ENCODE assay signal across 8 mouse cellular contexts in genomic region chr4:141120700-141121099, GRCm38 (mm10). TPM values are rescaled to one million over a fixed set of nuclear protein-coding genes. Genes with fewer than 3 reads are reported as not detected.
DNase-seq lines count a peak whose midpoint lies in the region; ATAC-seq and TF ChIP-seq lines count a peak whose summit lies in the region.

No protein-coding gene starts in this region.

- no peak overlapping the region for H3K4me3 ChIP-seq in heart, postnatal 0 days (ENCODE audit: low read depth, low read length)
- H3K4me3 ChIP-seq in heart, embryonic 10.5 days: no peak overlapping the region

- peak; percentile 54 for DNase-seq in heart, postnatal 0 days (ENCODE audit: low spot score)
- DNase-seq in heart, embryonic 10.5 days (ENCODE audit: low spot score): no peak
- peak; percentile 62 for DNase-seq in brain, adult 2 months (ENCODE audit: low read depth, low spot score)
- peak; percentile 49 to 70 for DNase-seq in heart, postnatal 10 days
- DNase-seq in layer of hippocampus, postnatal 10 days (ENCODE audit: low spot score in 2 of 2): peak; percentile 78 to 82
- peak; percentile 67 for DNase-seq in lung, postnatal 36 days
- DNase-seq in right cerebral cortex, postnatal 36 days (ENCODE audit: low spot score in 2 of 2): peak; percentile 52 to 53
- DNase-seq in ovary, postnatal 14 days (ENCODE audit: low spot score): no peak

- H3K9ac ChIP-seq in heart, postnatal 0 days (replicated peaks; ENCODE audit: low read depth, low read length): no peak overlapping the region

- 26% methylated on average over 11 of the region's 11 CpGs for WGBS in heart, postnatal 0 days
- 32% methylated on average over 11 of the region's 11 CpGs for WGBS in heart, embryonic 10.5 days

- no peak overlapping the region for H3K27ac ChIP-seq in heart, postnatal 0 days (ENCODE audit: low read depth)
- no peak overlapping the region for H3K27ac ChIP-seq in heart, embryonic 10.5 days

- intact Hi-C loops in heart, postnatal 10 days (cut with DNase I): loop anchor here (2.0 kb wide), 1 partner anchor 76 kb away; no protein-coding TSS in a partner anchor

- H3K36me3 ChIP-seq in heart, postnatal 0 days (replicated peaks; ENCODE audit: control insufficient read depth, insufficient read depth, low read length): peaks cover 27% of the 10 kb centered on the region
- peaks cover 36% of the 10 kb centered on the region for H3K36me3 ChIP-seq in heart, embryonic 10.5 days

- no peak overlapping the region for H3K4me2 ChIP-seq in heart, postnatal 0 days (ENCODE audit: low read depth, low read length)

- TF ChIP-seq EP300 in heart, postnatal 0 days (IDR thresholded peaks at IDR 0.05; ENCODE audit: low read depth): no peak

- H3K9me3 ChIP-seq in heart, postnatal 0 days (replicated peaks; ENCODE audit: control insufficient read depth, low read length): no peaks in the 10 kb centered on the region
- no peaks in the 10 kb centered on the region for H3K9me3 ChIP-seq in heart, embryonic 10.5 days

- H3K4me1 ChIP-seq in heart, postnatal 0 days (ENCODE audit: control insufficient read depth, insufficient read depth): peaks cover 7% of the 10 kb centered on the region; the same call in 1 of the 2 replicates
- H3K4me1 ChIP-seq in heart, embryonic 10.5 days: peaks cover 69% of the 10 kb centered on the region

- peak; percentile 74 for TF ChIP-seq CTCF in heart, postnatal 0 days (IDR thresholded peaks at IDR 0.05; ENCODE audit: low read depth)

- H3K27me3 ChIP-seq in heart, postnatal 0 days (ENCODE audit: control insufficient read depth, insufficient read depth, low read length): no peaks in the 10 kb centered on the region
- no peaks in the 10 kb centered on the region for H3K27me3 ChIP-seq in heart, embryonic 10.5 days (ENCODE audit: insufficient read depth, poor library complexity, severe bottlenecking)

- 0 out of 2 replicates have a peak, but pooled peaks have one; percentile 50 for ATAC-seq in heart, postnatal 0 days (ENCODE audit: insufficient read depth, low read depth)

RNA-seq across cellular contexts. Expression of gene Szrd1, which starts 18.9 kb away (rescaled TPM):
- total RNA-seq in heart, postnatal 0 days (2014; rRNA removed; ENCODE audit: low replicate concordance): 72.9 and 73.8 TPM in 2 replicates
- 18.5 and 19.4 TPM in 2 replicates for polyA plus RNA-seq in heart, postnatal 0 days (2015; fragmentation: Nextera tagmentation; extraction: Ambion mirVana)
- 36.6 and 39.0 TPM in 2 replicates for polyA plus RNA-seq in heart, embryonic 10.5 days (2016; fragmentation: Nextera tagmentation; extraction: Ambion mirVana)
- total RNA-seq in heart, postnatal 10 days (2021): 100 to 1,000 TPM in 1 of 2 experiments, 10 to 100 TPM in 1; 92.4 to 108 TPM
- 10 to 100 TPM; 47.5 to 57.3 TPM for total RNA-seq in layer of hippocampus, postnatal 10 days (2021)

RNA-seq across cellular contexts. Expression of gene Fbxo42, which starts 27.0 kb away (rescaled TPM):
- 8.2 and 9.5 TPM in 2 replicates for total RNA-seq in heart, postnatal 0 days (2014; rRNA removed; ENCODE audit: low replicate concordance)
- 9.0 and 9.1 TPM in 2 replicates for polyA plus RNA-seq in heart, postnatal 0 days (2015; fragmentation: Nextera tagmentation; extraction: Ambion mirVana)
- polyA plus RNA-seq in heart, embryonic 10.5 days (2016; fragmentation: Nextera tagmentation; extraction: Ambion mirVana): 16.3 and 21.8 TPM in 2 replicates
- 10 to 100 TPM; 14.7 to 15.6 TPM for total RNA-seq in heart, postnatal 10 days (2021)
- 10 to 100 TPM; 28.6 to 33.0 TPM for total RNA-seq in layer of hippocampus, postnatal 10 days (2021)

RNA-seq across cellular contexts. Expression of gene Spata21, which starts 32.6 kb away (rescaled TPM):
- not detected in 2 replicates for total RNA-seq in heart, postnatal 0 days (2014; rRNA removed; ENCODE audit: low replicate concordance)
- polyA plus RNA-seq in heart, postnatal 0 days (2015; fragmentation: Nextera tagmentation; extraction: Ambion mirVana): 0.04 TPM in 1 of 2 replicates, not detected in the other
- 0.05 TPM in 1 of 2 replicates, not detected in the other for polyA plus RNA-seq in heart, embryonic 10.5 days (2016; fragmentation: Nextera tagmentation; extraction: Ambion mirVana)
- total RNA-seq in heart, postnatal 10 days (2021): not detected
- total RNA-seq in layer of hippocampus, postnatal 10 days (2021): under 1 TPM; 0.27 to 0.53 TPM

RNA-seq across cellular contexts. Expression of gene Necap2, which starts 42.5 kb away (rescaled TPM):
- 30.2 and 47.1 TPM in 2 replicates for total RNA-seq in heart, postnatal 0 days (2014; rRNA removed; ENCODE audit: low replicate concordance)
- polyA plus RNA-seq in heart, postnatal 0 days (2015; fragmentation: Nextera tagmentation; extraction: Ambion mirVana): 31.8 and 33.8 TPM in 2 replicates
- 41.9 and 53.4 TPM in 2 replicates for polyA plus RNA-seq in heart, embryonic 10.5 days (2016; fragmentation: Nextera tagmentation; extraction: Ambion mirVana)
- 10 to 100 TPM; 33.3 to 34.3 TPM for total RNA-seq in heart, postnatal 10 days (2021)
- 10 to 100 TPM; 43.7 to 48.4 TPM for total RNA-seq in layer of hippocampus, postnatal 10 days (2021)

Comparison
In these comparisons a context has a peak if more than half of its experiments do, and no peak if none do; other contexts are left out.
1. DNase-seq: peak in heart, postnatal 0 days (single experiment), brain, adult 2 months (single experiment), heart, postnatal 10 days (2 of 2), layer of hippocampus, postnatal 10 days (2 of 2), lung, postnatal 36 days (single experiment) and right cerebral cortex, postnatal 36 days (2 of 2); none in heart, embryonic 10.5 days (single experiment) and ovary, postnatal 14 days (single experiment).